Mouse (Mus musculus) G1E (cell line): Measurements from ENCODE around the gene Slit1.

Experiments
- CTCF ChIP-seq: IDR thresholded peaks from 2 replicates; pipeline ENCODE4 v1.5.1; 2012; ENCODE audit warnings: low read depth, low read length, inconsistent platforms, mixed read lengths
- GATA1 ChIP-seq: IDR thresholded peaks from 2 replicates; pipeline ENCODE4 v1.6.1; 2012; ENCODE audit warnings: borderline replicate concordance, low read length, inconsistent platforms, mixed read lengths
- GATA2 ChIP-seq: IDR thresholded peaks from 2 replicates; pipeline ENCODE4 v1.6.1; 2012; ENCODE audit warnings: low read depth, low read length, inconsistent platforms, borderline replicate concordance
- POLR2AphosphoS5 ChIP-seq: IDR thresholded peaks from 2 replicates; pipeline ENCODE4 v1.6.1; 2012; ENCODE audit warnings: low read depth, low read length, inconsistent platforms; ENCODE audit not compliant: insufficient replicate concordance
- TAL1 ChIP-seq: conservative IDR thresholded peaks from 2 replicates; pipeline ENCODE4 v1.6.1; 2012; ENCODE audit warnings: low read depth, low read length, inconsistent platforms, mixed read lengths

DNA sequence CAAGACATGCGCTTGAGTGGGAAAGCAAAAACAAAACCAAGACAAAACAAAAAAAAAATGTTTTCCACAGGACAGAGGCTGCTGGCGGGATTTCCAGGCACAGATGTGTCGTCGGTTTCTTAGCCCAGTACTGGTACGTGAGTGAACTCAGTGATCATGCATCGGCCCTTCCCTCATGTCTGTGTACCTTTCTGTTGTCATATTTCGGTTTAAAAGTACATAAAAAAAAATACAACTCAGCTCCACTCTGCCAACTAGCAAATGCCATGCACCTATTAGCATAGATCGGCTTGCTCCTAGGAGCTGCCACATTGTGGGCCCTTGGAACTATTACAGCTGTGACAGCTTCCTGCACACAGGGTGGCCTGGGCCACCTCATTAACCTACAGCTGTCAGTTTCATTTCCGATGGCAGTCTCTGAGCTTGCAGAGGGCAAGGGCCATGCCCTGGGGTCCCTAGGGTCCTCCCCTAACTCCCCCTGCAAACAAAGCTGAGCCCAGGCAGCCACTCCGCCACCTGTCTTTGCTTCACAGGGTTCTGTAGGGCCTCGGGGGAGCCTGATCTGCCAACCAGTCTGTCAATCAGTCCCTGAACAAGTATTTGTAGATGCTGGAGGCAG, 127.8 kb downstream of the Slit1 start:
- TF ChIP-seq CTCF (no peak), GATA1 (no peak), TAL1 (no peak), POLR2AphosphoS5 (no peak), GATA2 (no peak)
